Mouse (Mus musculus) neural tube, postnatal 0 days (tissue): ENCODE results near the gene Mslnl. TPM values are rescaled to one million over a fixed set of nuclear protein-coding genes. Genes with fewer than 3 reads are reported as not detected.

ENCODE experiments used
- microRNA-seq: library from miRNA; unstranded; fragments of <30 nt; microRNA quantifications from one replicate; pipeline ENCODE4, GENCODE M21; 2016
- polyA plus RNA-seq: library from polyadenylated mRNA; unstranded; fragments of >200 nt; fragmentation: Nextera tagmentation; extraction: Ambion mirVana; gene quantifications from 2 replicates; pipeline ENCODE4 v1.2.1, GENCODE M21; 2015

Gene Mslnl
- polyA plus RNA-seq, result not detected in 2 replicates

GRCm38 (mm10) chr17:25735745-25736144 is at the start of gene Mslnl:
TSS of gene Mslnl (plus strand) at chr17:25736042.

GRCm38 (mm10) chr17:25716711-25717637 is 18.9 kb upstream of the Mslnl start, which contains the start of gene Gng13:
TSS of gene Gng13 (plus strand) at chr17:25717171.

GRCm38 (mm10) chr17:25727265-25728008 is 8.4 kb upstream of the Mslnl start, which contains the start of the genes Chtf18 and Rpusd1:
TSS of gene Chtf18 (minus strand) at chr17:25727419.
TSS of gene Rpusd1 (plus strand) at chr17:25727670.

DNA sequence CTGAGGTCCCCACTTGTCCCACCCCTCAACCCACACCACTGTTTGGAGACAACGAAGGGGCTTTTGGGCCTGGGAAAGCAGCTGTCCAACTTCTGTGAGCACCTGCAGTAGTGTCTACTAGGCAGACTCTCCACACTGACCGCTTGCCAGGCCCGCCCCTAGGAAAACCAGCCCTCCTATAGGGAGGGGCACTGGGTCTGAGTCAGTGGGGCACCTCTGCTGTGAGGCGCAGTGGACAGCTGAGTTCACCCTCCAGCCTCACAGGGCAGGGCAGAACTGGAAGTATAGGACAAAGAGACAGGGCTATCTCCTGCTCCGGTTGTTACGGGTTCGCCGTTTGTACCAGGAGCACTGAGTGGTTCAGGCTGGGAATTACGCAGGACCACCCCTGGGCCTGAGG is 18.4 kb downstream of the Mslnl start, which contains the start of gene Msln:
Msln (minus strand) TSS at position 138 of the 400 bp plus-strand sequence.

DNA sequence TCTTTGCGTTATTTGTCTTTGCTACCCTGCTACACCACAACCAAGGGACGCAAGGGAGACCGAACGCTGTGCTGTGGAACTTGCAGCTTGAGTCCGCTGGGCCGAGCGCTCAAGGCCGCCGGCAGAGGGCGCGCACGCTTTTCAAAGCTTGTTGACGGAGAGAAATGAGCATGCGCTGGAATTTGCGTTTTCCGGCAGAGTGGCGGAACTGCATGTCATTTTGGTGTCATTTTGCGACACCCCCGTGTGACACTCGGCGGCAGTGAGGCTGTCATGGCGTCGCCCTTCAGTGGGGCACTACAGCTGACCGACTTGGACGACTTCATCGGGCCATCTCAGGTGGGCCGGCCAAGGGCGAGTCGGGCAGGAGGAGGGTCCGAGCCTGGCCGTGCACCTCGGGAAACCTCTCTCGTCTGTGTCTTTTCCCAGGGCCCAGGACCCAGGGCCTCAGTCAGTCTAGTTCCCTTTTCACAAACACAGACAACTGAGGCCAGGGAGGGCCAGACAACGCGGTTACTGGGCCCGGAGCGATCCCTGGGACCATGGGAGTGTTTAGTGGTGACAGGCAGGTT is 37.8 kb downstream of the Mslnl start, which contains the start of gene Narfl:
Narfl (plus strand) TSS at position 228 of the 572 bp plus-strand sequence.

DNA sequence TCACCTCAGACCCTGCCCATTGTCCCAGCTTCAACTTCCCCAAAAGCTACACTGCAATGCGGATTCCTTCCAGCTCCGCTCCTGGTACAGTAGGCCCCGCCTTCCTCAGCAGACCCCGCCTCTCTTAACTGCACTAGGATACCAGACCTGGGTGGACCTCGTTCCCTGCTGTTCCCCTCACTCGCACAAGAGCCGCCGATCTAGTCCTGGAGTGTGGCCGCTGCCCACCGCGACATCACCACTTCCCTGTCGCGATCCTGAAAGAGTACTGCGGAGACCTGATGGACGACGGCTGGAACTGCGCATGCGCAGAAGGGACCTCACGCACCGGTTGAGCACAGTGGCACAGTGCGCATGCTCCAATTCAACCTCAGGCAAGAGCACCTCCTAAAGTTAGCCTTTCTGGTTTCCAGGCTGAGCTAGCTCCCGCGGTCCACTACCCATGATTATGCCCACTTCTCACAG is 49.5 kb downstream of the Mslnl start, which contains the start of gene Haghl:
Haghl (minus strand) TSS at position 393 of the 465 bp plus-strand sequence.

GRCm38 (mm10) chr17:25786280-25786679 is 50.4 kb downstream of the Mslnl start, which contains the start of gene Ccdc78:
TSS of gene Ccdc78 (plus strand) at chr17:25786580.

GRCm38 (mm10) chr17:25792615-25793014 is 56.8 kb downstream of the Mslnl start, which contains the start of gene Fam173a:
TSS of gene Fam173a (minus strand) at chr17:25792901.

DNA sequence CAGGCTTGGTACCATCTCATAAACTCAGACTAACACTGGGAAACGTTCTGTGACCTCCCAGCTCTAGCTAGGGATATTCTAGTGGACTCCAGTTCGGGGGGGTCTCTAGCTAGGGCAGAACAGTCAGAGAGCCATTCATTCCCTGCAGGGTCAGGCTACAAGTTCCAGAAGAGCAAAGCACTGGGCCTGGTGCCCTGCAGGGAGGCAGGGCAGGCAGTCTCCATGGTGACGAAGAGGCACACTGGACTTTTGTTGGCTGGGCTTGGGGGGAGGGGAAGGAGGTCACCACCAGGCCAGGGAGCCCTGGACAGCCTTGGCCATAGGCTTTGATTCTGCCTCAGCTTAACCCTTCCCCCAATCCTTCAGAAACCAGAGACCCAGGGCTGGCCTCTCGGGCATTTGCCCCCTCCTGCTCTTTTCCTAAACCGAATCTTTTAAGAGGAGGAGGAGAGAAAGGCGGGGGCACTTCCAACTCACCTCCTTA is 59.8 kb downstream of the Mslnl start, which contains the start of gene AC134908.4:
AC134908.4 (minus strand) TSS at position 51 of the 484 bp plus-strand sequence.

GRCm38 (mm10) chr17:25796951-25797369 is 61.1 kb downstream of the Mslnl start, which contains the start of gene Metrn:
TSS of gene Metrn (minus strand) at chr17:25797136.

Small RNAs within 50 kb of the gene (microRNA-seq; reads per million reads assigned to microRNA genes)
- gene Gm25083 (not detected), gene Mir6966 (not detected)

Other genes with a start within 250 kb of the Mslnl start
- gene Sstr5, start 238.8 kb upstream of the Mslnl start, polyA plus RNA-seq, result 1.1 TPM in 2 replicates
- 41.4 and 42.9 TPM in 2 replicates for gene Sox8, start 165.4 kb upstream of the Mslnl start, polyA plus RNA-seq
- gene Lmf1, start 157.0 kb upstream of the Mslnl start, polyA plus RNA-seq, result 26.5 and 30.9 TPM in 2 replicates
- gene Gng13, start 18.9 kb upstream of the Mslnl start, polyA plus RNA-seq, result 25.0 and 25.7 TPM in 2 replicates
- gene Chtf18, start 8.6 kb upstream of the Mslnl start, polyA plus RNA-seq, result 3.3 and 3.6 TPM in 2 replicates
- 28.2 and 33.0 TPM in 2 replicates for gene Rpusd1, start 8.4 kb upstream of the Mslnl start, polyA plus RNA-seq
- gene Msln, start 18.3 kb downstream of the Mslnl start, polyA plus RNA-seq, result 4.9 and 9.2 TPM in 2 replicates
- gene Narfl, start 37.7 kb downstream of the Mslnl start, polyA plus RNA-seq, result 22.1 and 26.8 TPM in 2 replicates
- gene Haghl, start 49.6 kb downstream of the Mslnl start, polyA plus RNA-seq, result 239 and 280 TPM in 2 replicates
- gene Ccdc78, start 50.5 kb downstream of the Mslnl start, polyA plus RNA-seq, result 0.57 and 0.65 TPM in 2 replicates
- gene Fam173a, start 56.9 kb downstream of the Mslnl start, polyA plus RNA-seq, result 114 and 116 TPM in 2 replicates
- 3.6 and 5.2 TPM in 2 replicates for gene AC134908.4, start 59.6 kb downstream of the Mslnl start, polyA plus RNA-seq
- gene Metrn, start 61.1 kb downstream of the Mslnl start, polyA plus RNA-seq, result 120 and 140 TPM in 2 replicates
- 55.3 and 58.9 TPM in 2 replicates for gene Fbxl16, start 73.0 kb downstream of the Mslnl start, polyA plus RNA-seq
- gene Wdr24, start 87.6 kb downstream of the Mslnl start, polyA plus RNA-seq, result 21.0 and 21.7 TPM in 2 replicates
- gene Jmjd8, start 92.8 kb downstream of the Mslnl start, polyA plus RNA-seq, result 37.1 and 44.5 TPM in 2 replicates
- 354 and 408 TPM in 2 replicates for gene Stub1, start 97.4 kb downstream of the Mslnl start, polyA plus RNA-seq
- 89.7 and 104 TPM in 2 replicates for gene Rhbdl1, start 101.3 kb downstream of the Mslnl start, polyA plus RNA-seq
- gene Gm20683, start 105.7 kb downstream of the Mslnl start, polyA plus RNA-seq, result 13.1 and 18.9 TPM in 2 replicates
- gene Rhot2, start 108.8 kb downstream of the Mslnl start, polyA plus RNA-seq, result 13.5 and 19.5 TPM in 2 replicates
- gene Wdr90, start 125.5 kb downstream of the Mslnl start, polyA plus RNA-seq, result 9.4 and 12.7 TPM in 2 replicates
- gene Mcrip2, start 132.7 kb downstream of the Mslnl start, polyA plus RNA-seq, result 64.6 and 66.2 TPM in 2 replicates
- 81.0 and 83.3 TPM in 2 replicates for gene Mettl26, start 139.0 kb downstream of the Mslnl start, polyA plus RNA-seq
- gene Wfikkn1, start 144.8 kb downstream of the Mslnl start, polyA plus RNA-seq, result 0.27 and 0.46 TPM in 2 replicates
- gene Rab40c, start 183.7 kb downstream of the Mslnl start, polyA plus RNA-seq, result 37.8 and 40.6 TPM in 2 replicates
- gene Pigq, start 208.9 kb downstream of the Mslnl start, polyA plus RNA-seq, result 60.7 and 77.8 TPM in 2 replicates
- gene Nhlrc4, start 208.9 kb downstream of the Mslnl start, polyA plus RNA-seq, result not detected in 2 replicates
- 0.19 TPM in 1 of 2 replicates, not detected in the other for gene A930017K11Rik, start 216.5 kb downstream of the Mslnl start, polyA plus RNA-seq
- 14.2 and 17.7 TPM in 2 replicates for gene Capn15, start 249.8 kb downstream of the Mslnl start, polyA plus RNA-seq